Mouse (Mus musculus): ENCODE measurements around the gene Tmc8. TPM values are rescaled to one million over a fixed set of nuclear protein-coding genes. Genes with fewer than 3 reads are reported as not detected.

Gene Tmc8
- polyA plus RNA-seq, 1 experiment from 2014 or later = 6.0 TPM

DNA sequence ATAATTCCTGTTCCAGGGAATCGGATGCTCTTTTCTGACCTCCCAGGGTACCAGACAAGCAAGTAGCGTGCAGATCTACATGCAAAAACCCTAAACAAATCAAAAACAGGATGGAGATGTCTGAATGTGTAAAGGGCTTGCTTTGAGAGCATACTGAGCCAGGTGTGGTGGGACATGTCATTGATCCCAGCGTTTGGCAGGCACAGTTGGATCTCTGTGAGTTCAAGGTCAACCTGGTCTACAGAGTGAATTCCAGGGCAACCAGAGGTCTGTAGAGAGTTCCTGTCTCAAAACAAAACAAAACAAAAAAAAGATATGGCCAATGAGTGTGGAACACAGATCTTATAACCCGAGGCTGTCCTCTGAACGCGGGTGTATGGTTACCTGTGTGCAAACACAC, 41.5 kb downstream of the Tmc8 start:
- 87% methylated on average over 6 of the region's 6 CpGs for WGBS
- H3K4me2 ChIP-seq (ENCODE audit: low read depth, low read length) = peak overlapping the region; percentile 90; the same call in 1 of the 2 replicates

GRCm38 (mm10) chr11:117824060-117824969, 42.4 kb downstream of the Tmc8 start:
- 10% methylated on average over 23 of the region's 23 CpGs for WGBS
- Histone ChIP-seq H3K4me2 (ENCODE audit: low read depth, low read length) (peak overlapping the region; percentile 90), H3K36me3 (ENCODE audit: control insufficient read depth, insufficient read depth) (peaks cover 22% of the 10 kb centered on the region), H3K9me3 (replicated peaks; ENCODE audit: control insufficient read depth, low read length) (no peaks in the 10 kb centered on the region), H3K4me3 (ENCODE audit: low read length) (peak overlapping the region; percentile 74), H3K27me3 (ENCODE audit: control insufficient read depth, insufficient read depth, low read length) (no peaks in the 10 kb centered on the region), H3K27ac (ENCODE audit: low read length) (peak overlapping the region; percentile 99), H3K4me1 (ENCODE audit: control insufficient read depth, insufficient read depth, low read length) (peaks cover 73% of the 10 kb centered on the region), H3K9ac (ENCODE audit: low read length) (peak overlapping the region; percentile 82)
- ATAC-seq (replicated peaks; ENCODE audit: extremely low read depth, insufficient read depth, low FRiP score) = peak; percentile 37; the same call in 1 of the 2 replicates

More for the DNA sequence above, 41.5 kb downstream of the Tmc8 start:
- ATAC-seq (replicated peaks; ENCODE audit: extremely low read depth, insufficient read depth, low FRiP score) = no peak
- H3K4me3 ChIP-seq (ENCODE audit: low read length) = no peak overlapping the region
- H3K9me3 ChIP-seq (replicated peaks; ENCODE audit: control insufficient read depth, low read length) = no peaks in the 10 kb centered on the region
- H3K36me3 ChIP-seq (ENCODE audit: control insufficient read depth, insufficient read depth) = peaks cover 28% of the 10 kb centered on the region
- H3K27ac ChIP-seq (ENCODE audit: low read length) = peak overlapping the region; percentile 76
- H3K9ac ChIP-seq (ENCODE audit: low read length) = peak overlapping the region; percentile 48
- no peaks in the 10 kb centered on the region for H3K27me3 ChIP-seq (ENCODE audit: control insufficient read depth, insufficient read depth, low read length)
- H3K4me1 ChIP-seq (ENCODE audit: control insufficient read depth, insufficient read depth, low read length) = peaks cover 71% of the 10 kb centered on the region

DNA sequence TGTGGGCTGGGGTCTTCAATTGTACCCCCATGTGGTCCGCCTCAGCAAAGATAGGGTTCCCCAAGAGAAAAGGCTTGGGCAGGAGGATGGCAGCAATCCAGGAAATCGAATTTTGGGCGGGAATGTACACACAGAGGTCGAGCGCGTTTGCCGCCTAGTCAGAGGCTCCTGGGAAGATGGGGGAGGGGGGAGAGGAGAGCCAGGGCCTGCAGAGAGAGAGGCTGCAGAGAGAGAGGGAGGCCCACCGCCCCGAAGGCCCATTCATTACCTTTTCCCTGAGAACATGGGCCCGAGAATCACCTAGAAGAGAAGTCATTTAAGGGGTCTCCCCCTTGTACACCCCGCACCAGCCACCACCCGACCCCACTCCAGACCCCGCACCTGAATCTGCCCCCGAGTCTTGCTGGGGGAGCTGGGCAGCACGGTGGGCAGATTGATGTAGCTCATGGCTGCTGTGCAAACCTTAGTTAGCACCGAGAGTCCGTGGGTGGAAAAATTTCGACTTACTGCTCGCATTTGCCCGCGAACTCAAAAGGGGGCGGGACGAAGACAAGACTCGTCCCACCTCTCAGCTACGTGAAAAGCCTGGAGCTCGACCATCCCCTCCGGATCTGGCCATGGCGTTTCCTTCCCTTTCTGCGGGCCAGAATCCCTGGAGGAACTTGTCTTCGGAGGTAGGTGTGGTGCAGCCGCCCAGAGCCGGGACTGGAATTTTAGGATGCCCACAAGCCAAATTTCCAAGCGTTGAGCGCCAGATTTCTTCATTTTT, 43.6 kb downstream of the Tmc8 start, which contains the start of the genes Afmid and Tk1:
Gene Afmid (plus strand): TSS at position 592 of the 769 bp plus-strand sequence.
Gene Tk1 (minus strand): TSS at position 760 of the 769 bp plus-strand sequence.
- Histone ChIP-seq H3K4me1 (ENCODE audit: control insufficient read depth, insufficient read depth, low read length) (peaks cover 76% of the 10 kb centered on the region), H3K27ac (ENCODE audit: low read length) (peak within 1 kb of the TSS; percentile 99), H3K4me3 (ENCODE audit: low read length) (peak within 1 kb of the TSS; percentile 74), H3K9me3 (replicated peaks; ENCODE audit: control insufficient read depth, low read length) (no peaks in the 10 kb centered on the region), H3K4me2 (ENCODE audit: low read depth, low read length) (peak within 1 kb of the TSS; percentile 90), H3K36me3 (ENCODE audit: control insufficient read depth, insufficient read depth) (peaks cover 13% of the 10 kb centered on the region; the same call in 1 of the 2 replicates), H3K9ac (ENCODE audit: low read length) (peak within 1 kb of the TSS; percentile 82), H3K27me3 (ENCODE audit: control insufficient read depth, insufficient read depth, low read length) (no peaks in the 10 kb centered on the region)
- under 1% methylated on average over 34 of the region's 34 CpGs for WGBS
- peak; percentile 18 for ATAC-seq (replicated peaks; ENCODE audit: extremely low read depth, insufficient read depth, low FRiP score)

GRCm38 (mm10) chr11:117826164-117826563, 44.3 kb downstream of the Tmc8 start:
- 14% methylated on average over 5 of the region's 5 CpGs for WGBS
- Histone ChIP-seq H3K27me3 (ENCODE audit: control insufficient read depth, insufficient read depth, low read length) (no peaks in the 10 kb centered on the region), H3K27ac (ENCODE audit: low read length) (peak overlapping the region; percentile 99), H3K4me2 (ENCODE audit: low read depth, low read length) (peak overlapping the region; percentile 90), H3K9ac (ENCODE audit: low read length) (peak overlapping the region; percentile 82), H3K4me3 (ENCODE audit: low read length) (peak overlapping the region; percentile 74), H3K36me3 (ENCODE audit: control insufficient read depth, insufficient read depth) (peaks cover 12% of the 10 kb centered on the region; the same call in 1 of the 2 replicates), H3K4me1 (ENCODE audit: control insufficient read depth, insufficient read depth, low read length) (peaks cover 79% of the 10 kb centered on the region), H3K9me3 (replicated peaks; ENCODE audit: control insufficient read depth, low read length) (no peaks in the 10 kb centered on the region)
- no peak for ATAC-seq (replicated peaks; ENCODE audit: extremely low read depth, insufficient read depth, low FRiP score)

GRCm38 (mm10) chr11:117826916-117827315, 45.0 kb downstream of the Tmc8 start:
- Histone ChIP-seq H3K36me3 (ENCODE audit: control insufficient read depth, insufficient read depth) (0 out of 2 replicates have a peak, but pooled peaks cover 7% of the 10 kb centered on the region), H3K27ac (ENCODE audit: low read length) (peak overlapping the region; percentile 99), H3K4me1 (ENCODE audit: control insufficient read depth, insufficient read depth, low read length) (peaks cover 80% of the 10 kb centered on the region), H3K9ac (ENCODE audit: low read length) (peak overlapping the region; percentile 82), H3K27me3 (ENCODE audit: control insufficient read depth, insufficient read depth, low read length) (no peaks in the 10 kb centered on the region), H3K4me2 (ENCODE audit: low read depth, low read length) (peak overlapping the region; percentile 90), H3K9me3 (replicated peaks; ENCODE audit: control insufficient read depth, low read length) (no peaks in the 10 kb centered on the region), H3K4me3 (ENCODE audit: low read length) (peak overlapping the region; percentile 74)
- no peak for ATAC-seq (replicated peaks; ENCODE audit: extremely low read depth, insufficient read depth, low FRiP score)
- 59% methylated on average over 8 of the region's 8 CpGs for WGBS

GRCm38 (mm10) chr11:117827386-117827785, 45.5 kb downstream of the Tmc8 start:
- ATAC-seq (replicated peaks; ENCODE audit: extremely low read depth, insufficient read depth, low FRiP score) = no peak
- H3K9me3 ChIP-seq (replicated peaks; ENCODE audit: control insufficient read depth, low read length) = no peaks in the 10 kb centered on the region
- 47% methylated on average over 3 of the region's 3 CpGs for WGBS
- peak overlapping the region; percentile 99 for H3K27ac ChIP-seq (ENCODE audit: low read length)
- peak overlapping the region; percentile 82 for H3K9ac ChIP-seq (ENCODE audit: low read length)
- H3K4me1 ChIP-seq (ENCODE audit: control insufficient read depth, insufficient read depth, low read length) = peaks cover 83% of the 10 kb centered on the region
- H3K36me3 ChIP-seq (ENCODE audit: control insufficient read depth, insufficient read depth) = 0 out of 2 replicates have a peak, but pooled peaks cover 3% of the 10 kb centered on the region
- peak overlapping the region; percentile 90 for H3K4me2 ChIP-seq (ENCODE audit: low read depth, low read length)
- H3K4me3 ChIP-seq (ENCODE audit: low read length) = peak overlapping the region; percentile 74
- H3K27me3 ChIP-seq (ENCODE audit: control insufficient read depth, insufficient read depth, low read length) = no peaks in the 10 kb centered on the region

- no peaks in the 10 kb centered on the region for H3K27me3 ChIP-seq (ENCODE audit: control insufficient read depth, insufficient read depth, low read length)
- H3K9ac ChIP-seq (ENCODE audit: low read length) = peak overlapping the region; percentile 82
- 0 out of 2 replicates have a peak, but pooled peaks cover 2% of the 10 kb centered on the region for H3K36me3 ChIP-seq (ENCODE audit: control insufficient read depth, insufficient read depth)
- 40% methylated on average over 18 of the region's 18 CpGs for WGBS
- no peaks in the 10 kb centered on the region for H3K9me3 ChIP-seq (replicated peaks; ENCODE audit: control insufficient read depth, low read length)
- peak overlapping the region; percentile 90 for H3K4me2 ChIP-seq (ENCODE audit: low read depth, low read length)
- peaks cover 75% of the 10 kb centered on the region for H3K4me1 ChIP-seq (ENCODE audit: control insufficient read depth, insufficient read depth, low read length)
- ATAC-seq (replicated peaks; ENCODE audit: extremely low read depth, insufficient read depth, low FRiP score) = peak; percentile 20; the same call in 1 of the 2 replicates
- H3K4me3 ChIP-seq (ENCODE audit: low read length) = peak overlapping the region; percentile 74
- peak overlapping the region; percentile 99 for H3K27ac ChIP-seq (ENCODE audit: low read length)
Measured at GRCm38 (mm10) chr11:117828149-117828887, 46.4 kb downstream of the Tmc8 start.

DNA sequence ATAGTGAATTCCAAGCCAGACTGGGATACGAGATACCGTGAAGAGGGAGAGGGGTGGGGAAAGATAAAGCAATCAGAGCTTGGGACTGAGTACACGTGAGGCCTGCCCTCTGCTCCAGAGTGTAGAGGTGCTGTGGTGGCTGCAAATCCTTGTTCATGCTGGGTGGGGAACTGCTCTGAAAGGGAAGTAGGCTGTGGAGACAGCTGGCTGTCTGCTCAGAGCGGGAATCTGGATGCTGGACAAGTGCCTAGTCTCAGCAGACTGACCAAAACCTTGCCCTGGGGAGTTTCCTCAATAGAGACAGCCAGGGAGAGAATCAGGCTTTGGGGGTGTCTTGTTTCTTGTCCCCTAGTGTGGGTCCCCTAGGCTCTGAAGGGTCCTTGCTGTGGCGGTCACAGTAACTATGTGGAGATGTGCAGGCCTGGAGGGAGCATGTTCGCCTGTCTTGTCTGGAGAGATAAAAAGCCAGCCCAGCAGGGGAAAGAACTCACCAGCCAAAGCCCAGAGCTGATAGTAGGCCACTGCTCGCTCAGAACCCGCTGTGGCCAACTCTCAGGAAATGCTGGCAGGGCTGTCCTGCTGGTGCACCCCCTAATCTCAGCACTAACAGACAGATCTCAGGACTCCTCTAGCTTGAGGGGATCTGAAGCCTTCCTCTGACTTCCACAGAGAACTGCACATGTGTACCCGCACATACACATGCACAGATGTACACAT, 47.2 kb downstream of the Tmc8 start:
- Histone ChIP-seq H3K36me3 (ENCODE audit: control insufficient read depth, insufficient read depth) (no peaks in the 10 kb centered on the region), H3K4me1 (ENCODE audit: control insufficient read depth, insufficient read depth, low read length) (peaks cover 68% of the 10 kb centered on the region), H3K4me2 (ENCODE audit: low read depth, low read length) (peak overlapping the region; percentile 90), H3K9me3 (replicated peaks; ENCODE audit: control insufficient read depth, low read length) (no peaks in the 10 kb centered on the region), H3K27ac (ENCODE audit: low read length) (peak overlapping the region; percentile 99), H3K27me3 (ENCODE audit: control insufficient read depth, insufficient read depth, low read length) (no peaks in the 10 kb centered on the region), H3K4me3 (ENCODE audit: low read length) (no peak overlapping the region), H3K9ac (ENCODE audit: low read length) (peak overlapping the region; percentile 63)
- ATAC-seq (replicated peaks; ENCODE audit: extremely low read depth, insufficient read depth, low FRiP score) = peak; percentile 41
- 17% methylated on average over 9 of the region's 9 CpGs for WGBS
